Mouse (Mus musculus) myocyte (in vitro differentiated cells): Measurements from ENCODE around the gene Slc16a10. TPM values are rescaled to one million over a fixed set of nuclear protein-coding genes. Genes with fewer than 3 reads are reported as not detected.

Experiments used
- H3K27me3 ChIP-seq: one replicate; pipeline ENCODE4 v1.6.1; 2011; ENCODE audit not compliant: control insufficient read depth, insufficient read depth, insufficient read length
- H3K36me3 ChIP-seq: one replicate; pipeline ENCODE4 v1.6.1; 2011; ENCODE audit not compliant: control insufficient read depth, insufficient read depth
- H3K4me2 ChIP-seq: one replicate; pipeline ENCODE4 v1.6.1; 2011; ENCODE audit warnings: low read depth, control low read depth
- H3K4me3 ChIP-seq: one replicate; pipeline ENCODE4 v1.5.1; 2011; ENCODE audit warnings: mild to moderate bottlenecking, control low read depth, moderate library complexity
- H3K79me2 ChIP-seq: one replicate; pipeline ENCODE4 v1.6.1; 2011; ENCODE audit not compliant: control insufficient read depth, insufficient read depth
- H3ac ChIP-seq: one replicate; pipeline ENCODE4 v1.6.1; 2011; ENCODE audit not compliant: control insufficient read depth, insufficient read length
- CEBPB ChIP-seq: IDR thresholded peaks from 2 replicates; pipeline ENCODE4 v1.6.1; 2011; ENCODE audit warnings: mild to moderate bottlenecking, moderate library complexity; ENCODE audit not compliant: poor library complexity, insufficient read depth, severe bottlenecking
- E2F4 ChIP-seq: IDR thresholded peaks from one replicate; pipeline ENCODE4 v1.6.1; 2011; ENCODE audit warnings: mild to moderate bottlenecking, control low read depth, moderate library complexity; ENCODE audit not compliant: insufficient read depth
- MAX ChIP-seq: IDR thresholded peaks from one replicate; pipeline ENCODE4 v1.6.1; 2011; ENCODE audit warnings: low read depth, mild to moderate bottlenecking, control low read depth
- MYOD1 ChIP-seq, 3 experiments: IDR thresholded peaks; one replicate each; pipeline ENCODE4 v1.6.1; 2011; ENCODE audit warnings: control low read depth in 2 of 3, low read depth in 2 of 3, mild to moderate bottlenecking in 2 of 3, moderate library complexity in 1 of 3; ENCODE audit not compliant: insufficient read length in 2 of 3, control insufficient read depth in 1 of 3
- MYOG ChIP-seq, 3 experiments: IDR thresholded peaks; one replicate each; pipeline ENCODE4 v1.6.1; 2011; ENCODE audit warnings: control low read depth in 2 of 3, low read depth in 2 of 3, mild to moderate bottlenecking in 2 of 3; ENCODE audit not compliant: insufficient read length in 2 of 3, control insufficient read depth in 1 of 3, insufficient read depth in 1 of 3
- POLR2A ChIP-seq: IDR thresholded peaks from one replicate; pipeline ENCODE4 v1.6.1; 2011; ENCODE audit warnings: low read depth, mild to moderate bottlenecking, control low read depth, moderate library complexity; ENCODE audit not compliant: insufficient read length
- POLR2AphosphoS2 ChIP-seq: IDR thresholded peaks from one replicate; pipeline ENCODE4 v1.6.1; 2011; ENCODE audit warnings: low read depth, control low read depth; ENCODE audit not compliant: insufficient read length
- REST ChIP-seq: IDR thresholded peaks from one replicate; pipeline ENCODE4 v1.6.1; 2011; ENCODE audit warnings: mild to moderate bottlenecking, control low read depth, moderate library complexity; ENCODE audit not compliant: insufficient read depth, insufficient read length
- SRF ChIP-seq: IDR thresholded peaks from one replicate; pipeline ENCODE4 v1.6.1; 2011; ENCODE audit warnings: low read depth; ENCODE audit not compliant: control insufficient read depth, insufficient read length
- TCF12 ChIP-seq: IDR thresholded peaks from one replicate; pipeline ENCODE4 v1.6.1; 2011; ENCODE audit warnings: mild to moderate bottlenecking, control low read depth; ENCODE audit not compliant: poor library complexity, insufficient read depth, severe bottlenecking
- TCF3 ChIP-seq: IDR thresholded peaks from one replicate; pipeline ENCODE4 v1.6.1; 2011; ENCODE audit warnings: low read depth, control low read depth; ENCODE audit not compliant: insufficient read length
- USF1 ChIP-seq: IDR thresholded peaks from one replicate; pipeline ENCODE4 v1.6.1; 2011; ENCODE audit warnings: low read depth, mild to moderate bottlenecking, control low read depth, moderate library complexity
- polyA plus RNA-seq: library from polyadenylated mRNA; unstranded; fragments of >200 nt; fragmentation: generic; extraction: Trizol; gene quantifications from one replicate; pipeline ENCODE4 v1.2.1, GENCODE M21; 2012; ENCODE audit warnings: missing spikeins

Slc16a10 gene
- polyA plus RNA-seq, 1 experiment: 3.5 TPM

GRCm38 (mm10) chr10:40124570-40124969, 17.5 kb downstream of the Slc16a10 start:
- Histone ChIP-seq H3K27me3 (no peaks in the 10 kb centered on the region), H3ac (no peak overlapping the region), H3K4me3 (no peak overlapping the region), H3K4me2 (no peak overlapping the region), H3K79me2 (no peaks in the 10 kb centered on the region), H3K36me3 (no peaks in the 10 kb centered on the region)
- TF ChIP-seq REST: no peak

- H3ac ChIP-seq: no peak overlapping the region
- no peaks in the 10 kb centered on the region for H3K27me3 ChIP-seq
- no peak overlapping the region for H3K4me3 ChIP-seq
- TF ChIP-seq REST: no peak
- H3K36me3 ChIP-seq: no peaks in the 10 kb centered on the region
- no peaks in the 10 kb centered on the region for H3K79me2 ChIP-seq
- H3K4me2 ChIP-seq: no peak overlapping the region
These were observed 18.0 kb downstream of the Slc16a10 start for GRCm38 (mm10) chr10:40124096-40124495.

- H3K4me3 ChIP-seq: no peak overlapping the region
- H3K4me2 ChIP-seq: no peak overlapping the region
- no peak overlapping the region for H3ac ChIP-seq
- TF ChIP-seq CEBPB: no peak
- TF ChIP-seq SRF: no peak
- TF ChIP-seq POLR2AphosphoS2: no peak
- TF ChIP-seq POLR2A: no peak
- TF ChIP-seq MYOG (IDR thresholded peaks at IDR 0.05; ENCODE audit: control insufficient read depth in 1 of 3, insufficient read depth in 1 of 3, insufficient read length in 2 of 3, low read depth in 2 of 3): no peak
- TF ChIP-seq REST: no peak
- no peaks in the 10 kb centered on the region for H3K27me3 ChIP-seq
- no peaks in the 10 kb centered on the region for H3K79me2 ChIP-seq
- H3K36me3 ChIP-seq: no peaks in the 10 kb centered on the region
These were observed 22.6 kb downstream of the Slc16a10 start for GRCm38 (mm10) chr10:40119466-40119865.

GRCm38 (mm10) chr10:40118743-40119387, 23.2 kb downstream of the Slc16a10 start:
- H3K4me3 ChIP-seq: no peak overlapping the region
- no peak overlapping the region for H3ac ChIP-seq
- no peaks in the 10 kb centered on the region for H3K79me2 ChIP-seq
- no peaks in the 10 kb centered on the region for H3K36me3 ChIP-seq
- H3K4me2 ChIP-seq: no peak overlapping the region
- TF ChIP-seq SRF: no peak
- H3K27me3 ChIP-seq: no peaks in the 10 kb centered on the region

- no peaks in the 10 kb centered on the region for H3K27me3 ChIP-seq
- no peak overlapping the region for H3K4me3 ChIP-seq
- H3K4me2 ChIP-seq: no peak overlapping the region
- TF ChIP-seq POLR2A: no peak
- TF ChIP-seq TCF3: no peak
- no peak for TF ChIP-seq MAX
- no peak for TF ChIP-seq MYOG (IDR thresholded peaks at IDR 0.05; ENCODE audit: control insufficient read depth in 1 of 3, insufficient read depth in 1 of 3, insufficient read length in 2 of 3, low read depth in 2 of 3)
- TF ChIP-seq POLR2AphosphoS2: no peak
- no peak for TF ChIP-seq MYOD1 (IDR thresholded peaks at IDR 0.05; ENCODE audit: control insufficient read depth in 1 of 3, insufficient read length in 2 of 3, low read depth in 2 of 3)
- TF ChIP-seq TCF12: no peak
- TF ChIP-seq E2F4: no peak
- no peak for TF ChIP-seq SRF
- no peak for TF ChIP-seq REST
- no peak for TF ChIP-seq CEBPB
- TF ChIP-seq USF1: no peak
- H3ac ChIP-seq: no peak overlapping the region
- H3K79me2 ChIP-seq: no peaks in the 10 kb centered on the region
- no peaks in the 10 kb centered on the region for H3K36me3 ChIP-seq
These were observed 28.5 kb downstream of the Slc16a10 start for GRCm38 (mm10) chr10:40113517-40114085.

- Histone ChIP-seq H3K4me3 (no peak overlapping the region), H3K36me3 (no peaks in the 10 kb centered on the region), H3K79me2 (no peaks in the 10 kb centered on the region), H3K4me2 (no peak overlapping the region), H3K27me3 (no peaks in the 10 kb centered on the region), H3ac (no peak overlapping the region)
- TF ChIP-seq POLR2A (no peak), MYOG (IDR thresholded peaks at IDR 0.05; ENCODE audit: control insufficient read depth in 1 of 3, insufficient read depth in 1 of 3, insufficient read length in 2 of 3, low read depth in 2 of 3) (no peak), TCF12 (no peak), POLR2AphosphoS2 (no peak), MAX (no peak), CEBPB (no peak), SRF (no peak)
These were observed 29.8 kb downstream of the Slc16a10 start for GRCm38 (mm10) chr10:40112256-40112655.
